Mouse (Mus musculus): ENCODE results near the gene Oas1a.
"Not testable (repeated sequence)": the region's sequence is repeated elsewhere in the genome, so short reads cannot be mapped to it uniquely, and the experiment has no call there.

Oas1a gene

GRCm38 (mm10) chr5:120892243-120892660 is 15.1 kb downstream of the Oas1a start:
- DNase-seq = no peak

- peak; percentile 16 for DNase-seq
Measured at GRCm38 (mm10) chr5:120891566-120892242, 15.6 kb downstream of the Oas1a start.

- DNase-seq = no peak
Measured at GRCm38 (mm10) chr5:120890991-120891390, 16.3 kb downstream of the Oas1a start.

GRCm38 (mm10) chr5:120890026-120890425 is 17.3 kb downstream of the Oas1a start:
- no peak for DNase-seq

GRCm38 (mm10) chr5:120888294-120888815 is 19.0 kb downstream of the Oas1a start:
- not testable (repeated sequence) for DNase-seq

DNA sequence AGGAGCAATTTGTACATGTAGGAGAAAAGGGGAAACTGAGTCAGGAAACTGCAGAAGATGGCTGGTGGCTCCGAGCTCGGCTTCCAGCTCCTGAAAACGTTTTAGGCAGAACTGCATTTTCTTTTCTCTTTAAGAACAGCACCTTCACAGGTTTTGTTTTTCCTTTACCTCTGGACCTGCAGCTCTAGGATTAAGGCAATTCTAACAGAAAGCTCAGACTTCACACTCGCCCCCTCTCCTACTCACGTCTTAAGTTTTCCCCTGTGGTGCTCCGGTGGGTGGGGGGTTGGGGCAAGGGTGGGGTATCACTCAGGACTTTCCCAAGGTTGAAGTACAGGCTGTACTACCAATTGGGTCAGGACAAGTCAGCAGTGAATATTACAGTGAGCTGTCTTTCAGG is 19.5 kb downstream of the Oas1a start:
- DNase-seq = no peak

- not testable (repeated sequence) for DNase-seq
Measured at GRCm38 (mm10) chr5:120887413-120887812, 19.9 kb downstream of the Oas1a start, which contains the start of gene Oas1g. TSS of gene Oas1g (minus strand) at chr5:120887613.

DNA sequence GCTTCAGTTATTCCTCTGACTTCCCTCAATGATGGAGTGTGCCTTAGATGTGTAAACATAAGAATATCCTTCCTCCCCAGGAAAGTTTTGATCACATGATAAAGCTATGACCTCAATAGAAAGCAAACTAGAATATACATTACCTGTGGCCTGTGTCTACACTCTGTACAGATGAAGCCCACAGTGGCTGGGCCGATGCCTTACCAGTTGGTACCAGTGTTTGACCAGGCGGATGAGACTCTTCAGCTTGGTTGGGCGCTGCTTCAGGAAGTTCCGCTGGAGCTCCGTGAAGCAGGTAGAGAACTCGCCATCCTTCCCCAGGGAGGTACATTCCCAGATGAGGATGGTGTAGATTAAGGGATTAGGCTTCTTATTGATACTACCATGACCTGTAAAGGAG is 25.6 kb downstream of the Oas1a start:
- not testable (repeated sequence) for DNase-seq

DNA sequence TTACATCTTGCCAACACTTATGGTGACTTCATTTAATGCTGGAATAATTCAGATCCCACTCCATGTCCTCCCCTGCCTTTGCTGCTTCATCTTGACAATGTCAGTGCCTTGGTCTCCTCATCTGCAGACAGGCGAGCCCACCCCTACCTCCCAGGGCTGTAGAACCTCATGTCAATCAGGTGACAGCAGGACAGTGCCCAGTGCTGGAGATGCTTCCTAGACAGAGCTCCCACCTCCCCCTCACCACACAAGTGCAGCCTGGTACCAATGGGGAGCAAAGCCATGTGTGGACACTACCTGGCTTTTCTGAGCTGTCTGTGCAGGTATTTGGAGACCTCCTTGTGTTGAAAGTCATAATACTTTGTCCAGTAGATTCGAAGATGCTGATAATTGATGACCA is 28.5 kb downstream of the Oas1a start:
- DNase-seq = not testable (repeated sequence)

DNA sequence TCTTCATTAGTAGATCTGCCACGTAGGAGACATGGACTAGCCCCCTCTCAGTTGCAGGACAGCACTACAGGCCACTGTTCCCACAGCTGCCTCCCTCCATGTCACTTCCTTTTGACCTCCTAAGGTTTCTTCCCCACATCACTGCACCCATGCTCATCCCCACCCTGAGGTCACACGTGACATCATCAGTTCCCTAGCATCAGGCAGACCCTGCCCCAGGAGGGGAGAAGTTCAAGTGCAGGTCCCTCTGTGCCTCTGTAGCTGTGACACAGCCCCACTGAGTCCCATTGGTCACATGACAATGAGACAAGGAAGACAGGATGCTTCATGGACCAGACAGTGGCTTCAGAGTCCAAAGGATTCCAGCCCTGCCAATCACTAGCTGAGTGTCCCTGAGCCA is 29.9 kb downstream of the Oas1a start:
- DNase-seq = not testable (repeated sequence)

DNA sequence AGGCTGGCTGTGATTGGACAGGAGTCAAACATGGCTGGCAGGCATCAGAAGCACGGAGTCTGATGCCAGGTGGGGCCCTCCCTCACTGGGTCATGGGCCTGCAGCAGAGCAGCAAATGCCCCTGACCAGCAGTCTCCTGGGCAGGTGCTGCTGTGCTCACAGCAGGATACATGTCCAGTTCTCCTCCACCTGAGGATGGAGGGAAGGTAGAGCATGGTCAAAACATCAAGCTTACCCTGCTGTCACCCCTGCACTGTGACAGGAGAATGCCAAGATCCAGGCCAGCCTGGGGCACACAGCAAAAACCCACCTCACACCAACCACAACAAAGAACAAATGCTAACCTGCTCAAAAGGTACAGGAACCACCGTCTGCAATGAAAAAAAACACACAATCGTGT is 30.5 kb downstream of the Oas1a start:
- DNase-seq = not testable (repeated sequence)

DNA sequence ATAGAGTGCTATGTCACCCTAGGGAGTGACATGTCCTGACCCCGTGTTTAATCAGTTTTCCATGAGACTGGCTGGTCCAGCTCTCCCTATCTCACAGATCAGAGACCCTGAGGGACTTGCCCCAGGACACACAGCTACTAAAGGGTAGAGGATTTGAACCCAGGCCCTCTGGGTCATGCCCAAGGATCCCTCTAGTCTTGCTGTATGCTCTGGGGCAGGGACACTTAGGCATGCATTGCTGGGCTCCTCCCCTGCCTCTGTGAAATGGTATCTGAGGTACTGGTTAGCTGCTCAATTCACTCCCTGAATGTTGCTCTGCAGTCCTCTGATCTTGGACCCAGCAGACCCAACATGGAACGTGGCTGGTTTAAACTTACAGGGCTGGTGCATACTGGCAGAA is 35.9 kb downstream of the Oas1a start:
- DNase-seq = no peak

DNA sequence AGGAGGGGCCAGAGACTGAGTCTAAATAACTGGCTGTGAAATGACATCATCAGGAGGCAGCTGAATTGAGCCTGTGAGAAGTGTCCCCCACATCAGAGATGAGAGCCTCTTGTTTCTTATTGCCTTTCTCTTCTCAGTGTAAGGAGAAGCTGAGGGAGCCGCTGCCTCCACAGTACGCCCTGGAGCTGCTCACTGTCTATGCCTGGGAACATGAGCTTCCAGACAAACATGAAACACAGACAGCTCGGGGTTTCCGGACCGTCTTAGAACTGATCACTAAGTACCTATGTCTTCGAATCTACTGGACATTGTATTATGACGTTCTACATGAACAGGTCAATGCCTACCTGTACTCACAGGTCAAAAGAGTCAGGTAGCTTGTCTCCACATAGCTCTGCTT is 36.5 kb downstream of the Oas1a start:
- DNase-seq = no peak

- DNase-seq = no peak
Measured at GRCm38 (mm10) chr5:120870081-120870480, 37.2 kb downstream of the Oas1a start.

DNA sequence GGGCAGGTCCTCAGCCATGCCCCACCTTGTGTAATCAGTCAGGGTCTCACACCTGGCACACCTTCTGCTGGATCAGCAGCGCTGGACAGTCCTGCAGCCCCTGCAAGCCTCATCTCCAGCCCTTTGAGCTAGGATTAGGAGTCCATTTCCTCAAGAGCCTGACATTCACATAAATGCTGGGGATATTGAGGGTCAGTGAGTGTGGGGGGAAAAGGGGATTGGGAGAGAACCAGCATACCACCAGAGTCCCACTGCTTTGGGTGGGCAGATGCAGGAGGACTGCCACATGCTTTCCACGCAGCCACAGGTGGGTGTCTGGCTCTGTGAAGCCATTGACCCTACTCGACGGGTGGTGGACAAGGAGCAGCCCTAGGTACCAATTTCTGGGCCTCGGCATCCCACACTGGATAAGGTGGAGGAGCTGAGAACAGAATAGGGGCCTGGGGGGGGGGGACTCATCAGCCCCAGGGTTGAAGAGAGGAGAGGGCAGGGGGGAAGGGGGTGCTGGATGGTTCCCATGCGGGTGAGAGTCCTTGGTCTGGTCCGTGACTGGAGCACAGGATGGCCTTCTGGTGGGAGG is 37.8 kb downstream of the Oas1a start:
- no peak for DNase-seq

DNA sequence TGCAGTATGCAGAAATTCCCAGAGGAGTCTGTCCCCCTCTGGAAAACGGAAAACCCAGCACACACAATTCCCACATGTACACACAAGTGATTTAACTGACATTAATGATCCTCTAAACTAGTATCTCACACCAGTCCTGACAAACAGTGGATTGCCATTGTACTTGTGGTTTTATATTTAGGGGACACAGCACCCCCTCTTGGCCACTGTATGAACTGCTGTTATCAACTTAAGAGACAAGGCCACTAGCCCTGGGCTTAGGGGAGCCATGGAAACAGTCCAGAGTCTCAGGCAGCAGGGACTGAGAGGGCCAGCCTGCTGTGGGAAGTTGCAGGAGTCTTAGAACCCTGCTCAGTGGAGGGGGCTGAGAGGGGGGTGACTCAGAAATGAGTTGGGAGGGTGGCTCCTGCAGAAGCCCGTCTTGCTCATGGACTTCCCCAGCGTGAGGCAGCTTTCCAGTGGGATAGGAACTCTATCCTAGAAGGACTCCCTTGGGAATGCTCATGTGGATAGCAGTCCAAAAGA is 41.9 kb downstream of the Oas1a start:
- no peak for DNase-seq

DNA sequence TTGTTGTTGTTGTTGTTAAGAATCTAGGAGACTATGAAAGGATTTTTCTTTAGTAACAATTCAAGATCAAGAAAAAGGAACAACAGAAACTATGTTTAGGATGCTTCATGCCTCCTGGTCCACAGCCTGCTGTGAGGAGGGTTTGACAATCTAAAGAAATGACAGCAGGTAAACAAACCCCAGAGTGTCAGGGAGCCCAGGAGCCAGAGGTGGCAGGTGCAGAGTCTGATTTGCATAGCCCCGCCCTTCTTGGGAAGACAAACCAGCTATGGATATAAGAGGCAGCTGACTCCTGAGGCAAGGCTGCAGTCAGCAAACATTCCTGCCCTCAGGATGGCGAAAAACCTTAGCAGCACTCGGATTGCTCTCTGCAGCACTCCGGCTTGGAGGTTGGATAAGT is 46.2 kb downstream of the Oas1a start, which contains the start of gene Oas1h:
TSS of gene Oas1h (plus strand) at position 301 of the 400 bp plus-strand sequence.
- no peak for DNase-seq

DNA sequence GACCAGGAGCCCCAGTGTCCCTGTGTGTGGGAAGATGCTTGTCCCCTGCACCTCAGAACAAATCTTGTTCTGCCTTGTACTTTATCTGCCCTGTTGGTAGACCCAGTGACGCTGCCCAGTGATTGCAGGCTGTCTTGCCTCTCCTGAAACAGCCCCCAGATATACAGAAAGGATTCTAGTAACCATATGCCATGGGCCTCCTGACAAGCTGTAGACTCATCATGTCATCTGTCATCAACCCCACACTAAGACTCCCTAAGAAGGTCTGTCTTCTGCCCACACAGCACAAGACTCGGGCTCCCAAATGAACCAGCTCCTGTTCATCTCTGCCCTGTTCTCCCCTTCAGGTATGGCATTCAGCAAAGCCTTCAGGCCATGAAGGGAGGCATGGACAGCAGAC is 48.1 kb downstream of the Oas1a start:
- DNase-seq = no peak

GRCm38 (mm10) chr5:120849601-120850136 is 57.7 kb downstream of the Oas1a start:
- DNase-seq = peak; percentile 11

- no peak for DNase-seq
Measured at GRCm38 (mm10) chr5:120847067-120847466, 60.3 kb downstream of the Oas1a start, which contains the start of gene Oas1f. TSS of gene Oas1f (plus strand) at chr5:120847367.

Data from kidney, adult 11 months (tissue).